Mouse (Mus musculus): Measurements from ENCODE around the gene Dnttip1. TPM values are rescaled to one million over a fixed set of nuclear protein-coding genes. Genes with fewer than 3 reads are reported as not detected.

Gene Dnttip1
- polyA plus RNA-seq, 1 experiment from 2014 or later: 73.3 TPM

DNA sequence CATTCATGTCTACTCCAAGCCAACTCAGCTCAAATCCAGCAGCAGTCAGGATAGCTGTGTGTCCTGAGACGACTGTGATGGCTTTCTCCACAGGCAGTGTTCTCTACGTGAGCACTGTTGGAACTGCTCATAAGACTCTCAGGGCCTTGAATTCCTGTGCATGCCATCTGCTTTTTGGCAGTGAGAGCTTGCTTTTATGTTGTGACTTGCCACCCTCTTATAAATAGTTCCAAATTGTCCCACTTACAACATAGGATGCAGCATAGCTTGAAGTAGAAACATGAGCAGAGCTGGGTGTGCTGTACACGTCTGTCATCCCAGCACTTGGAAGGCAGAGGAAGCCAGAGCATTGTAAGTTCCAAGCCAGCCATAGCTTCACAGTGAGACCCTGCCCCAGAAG, 20.1 kb downstream of the Dnttip1 start:
- ATAC-seq (ENCODE audit: low FRiP score, low TSS enrichment): no peak
- no peak overlapping the region for H3K27ac ChIP-seq (ENCODE audit: low read length)
- H3K4me1 ChIP-seq (ENCODE audit: insufficient read depth, low read length): peaks cover 9% of the 10 kb centered on the region
- no peak overlapping the region for H3K4me3 ChIP-seq (ENCODE audit: low read length)
- H3K9me3 ChIP-seq (ENCODE audit: low read length): no peaks in the 10 kb centered on the region
- 86% methylated on average over 3 of the region's 3 CpGs for WGBS
- H3K36me3 ChIP-seq (ENCODE audit: insufficient read depth, low read length): peaks cover 55% of the 10 kb centered on the region
- no peak overlapping the region for H3K4me2 ChIP-seq (replicated peaks; ENCODE audit: low read depth, low read length)
- no peaks in the 10 kb centered on the region for H3K27me3 ChIP-seq (ENCODE audit: insufficient read depth, low read length)
- no peak overlapping the region for H3K9ac ChIP-seq (replicated peaks; ENCODE audit: low read length)

DNA sequence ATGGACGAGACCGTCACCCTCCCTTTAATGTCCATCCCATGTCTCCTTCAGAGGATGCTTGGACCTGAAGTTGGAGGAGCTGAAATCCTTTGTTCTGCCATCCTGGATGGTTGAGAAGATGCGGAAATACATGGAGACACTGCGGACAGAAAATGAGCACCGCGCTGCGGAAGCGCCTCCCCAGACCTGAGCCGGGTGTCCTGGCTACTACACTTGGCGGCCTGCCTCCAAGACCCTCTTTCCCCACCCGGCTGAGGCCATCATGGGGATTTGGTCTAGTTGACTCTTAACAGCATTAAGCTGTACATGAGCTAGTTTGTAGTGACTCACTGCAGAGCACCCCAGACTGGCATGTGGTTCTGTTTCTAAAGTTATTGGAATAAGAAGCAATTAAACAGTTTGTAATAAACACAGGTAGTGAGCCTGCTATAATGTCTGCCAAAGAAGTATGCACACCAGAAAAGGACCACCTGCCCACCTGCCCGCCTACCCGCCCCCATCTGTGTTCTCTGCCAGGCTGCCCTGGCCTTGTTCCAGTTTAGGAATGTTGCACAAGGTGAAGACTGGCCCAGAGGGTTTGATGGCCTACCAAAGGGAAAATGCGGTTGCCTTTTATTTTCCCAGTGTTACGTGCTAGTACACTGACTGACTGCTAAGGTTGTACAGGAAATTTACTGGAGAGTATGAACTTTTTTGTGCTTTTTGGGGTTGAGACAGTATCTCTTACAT, 22.2 kb downstream of the Dnttip1 start:
- H3K9ac ChIP-seq (replicated peaks; ENCODE audit: low read length): no peak overlapping the region
- no peak overlapping the region for H3K4me3 ChIP-seq (ENCODE audit: low read length)
- no peaks in the 10 kb centered on the region for H3K9me3 ChIP-seq (ENCODE audit: low read length)
- no peak overlapping the region for H3K4me2 ChIP-seq (replicated peaks; ENCODE audit: low read depth, low read length)
- peaks cover 25% of the 10 kb centered on the region for H3K4me1 ChIP-seq (ENCODE audit: insufficient read depth, low read length)
- 92% methylated on average over 15 of the region's 15 CpGs for WGBS
- H3K27ac ChIP-seq (ENCODE audit: low read length): 0 out of 2 replicates have a peak overlapping the region, but pooled peaks have one; percentile 17
- H3K27me3 ChIP-seq (ENCODE audit: insufficient read depth, low read length): no peaks in the 10 kb centered on the region
- no peak for ATAC-seq (ENCODE audit: low FRiP score, low TSS enrichment)
- H3K36me3 ChIP-seq (ENCODE audit: insufficient read depth, low read length): peaks cover 50% of the 10 kb centered on the region

DNA sequence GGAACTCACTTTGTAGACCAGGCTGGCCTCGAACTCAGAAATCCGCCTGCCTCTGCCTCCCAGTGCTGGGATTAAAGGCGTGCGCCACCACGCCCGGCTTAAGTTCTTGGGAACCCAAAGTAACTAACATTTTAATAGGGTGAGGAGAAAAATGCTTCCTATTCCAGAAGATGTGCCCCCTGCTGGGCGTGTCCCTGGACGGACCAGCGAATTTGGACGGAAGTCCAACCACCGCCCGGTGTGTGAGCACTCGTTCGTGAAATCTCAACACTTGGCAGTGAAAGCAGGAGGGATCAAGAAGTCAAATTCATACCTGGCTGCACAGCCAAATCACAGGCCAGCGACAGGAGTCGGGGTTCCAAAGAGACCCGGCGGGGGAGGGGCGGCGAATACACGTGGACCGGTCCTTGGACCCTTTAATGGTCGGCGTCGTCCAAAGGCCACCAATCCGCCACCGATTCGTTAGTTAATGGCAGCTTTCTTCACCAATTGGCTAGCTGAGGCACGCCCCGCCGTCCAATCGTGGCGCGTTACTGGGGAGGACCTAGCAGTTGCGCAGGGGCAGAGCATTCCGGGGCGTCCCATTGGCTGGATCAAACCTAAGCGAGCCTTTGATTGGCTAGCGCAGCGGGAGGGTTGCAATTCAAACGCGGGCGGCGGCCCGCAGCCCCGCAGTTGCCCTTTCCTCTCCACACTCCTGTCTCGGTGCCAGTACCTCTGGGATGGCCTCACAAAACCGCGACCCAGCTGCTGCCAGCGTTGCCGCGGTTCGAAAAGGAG, 23.7 kb downstream of the Dnttip1 start, which contains the start of gene Ube2c:
Gene Ube2c (plus strand): TSS at position 641 of the 780 bp plus-strand sequence.
- Histone ChIP-seq H3K9ac (replicated peaks; ENCODE audit: low read length) (peak within 1 kb of the TSS; percentile 87), H3K27ac (ENCODE audit: low read length) (peak within 1 kb of the TSS; percentile 71), H3K4me2 (replicated peaks; ENCODE audit: low read depth, low read length) (peak within 1 kb of the TSS; percentile 75), H3K27me3 (ENCODE audit: insufficient read depth, low read length) (no peaks in the 10 kb centered on the region), H3K36me3 (ENCODE audit: insufficient read depth, low read length) (peaks cover 46% of the 10 kb centered on the region), H3K4me1 (ENCODE audit: insufficient read depth, low read length) (peaks cover 25% of the 10 kb centered on the region), H3K4me3 (ENCODE audit: low read length) (peak within 1 kb of the TSS; percentile 86), H3K9me3 (ENCODE audit: low read length) (no peaks in the 10 kb centered on the region)
- peak; percentile 99 for ATAC-seq (ENCODE audit: low FRiP score, low TSS enrichment)
- WGBS: under 1% methylated on average over 53 of the region's 53 CpGs

DNA sequence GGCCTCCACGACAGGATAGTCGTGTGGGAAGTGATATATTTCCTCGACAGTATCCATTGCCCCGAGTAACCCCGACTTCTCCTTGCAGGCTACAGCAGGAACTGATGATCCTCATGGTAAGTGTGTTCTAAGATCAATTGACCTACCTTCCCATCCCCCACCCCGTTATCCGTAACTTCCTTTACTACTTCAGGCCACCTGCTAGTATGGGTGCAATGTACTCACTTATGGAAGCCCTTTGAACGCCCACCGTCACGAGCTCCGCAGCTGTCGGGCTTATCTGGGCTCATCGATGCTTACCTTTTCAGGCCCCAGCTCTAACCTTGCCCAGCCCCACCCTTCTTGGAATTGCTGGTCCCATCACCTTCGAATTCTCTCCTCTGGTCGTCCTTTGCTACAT, 24.5 kb downstream of the Dnttip1 start:
- Histone ChIP-seq H3K9me3 (ENCODE audit: low read length) (no peaks in the 10 kb centered on the region), H3K27ac (ENCODE audit: low read length) (peak overlapping the region; percentile 71; the same call in 1 of the 2 replicates), H3K4me2 (replicated peaks; ENCODE audit: low read depth, low read length) (peak overlapping the region; percentile 75), H3K9ac (replicated peaks; ENCODE audit: low read length) (peak overlapping the region; percentile 87), H3K4me3 (ENCODE audit: low read length) (peak overlapping the region; percentile 86), H3K27me3 (ENCODE audit: insufficient read depth, low read length) (no peaks in the 10 kb centered on the region), H3K4me1 (ENCODE audit: insufficient read depth, low read length) (peaks cover 25% of the 10 kb centered on the region), H3K36me3 (ENCODE audit: insufficient read depth, low read length) (peaks cover 39% of the 10 kb centered on the region)
- WGBS: 1% methylated on average over 15 of the region's 15 CpGs
- ATAC-seq (ENCODE audit: low FRiP score, low TSS enrichment): no peak

DNA sequence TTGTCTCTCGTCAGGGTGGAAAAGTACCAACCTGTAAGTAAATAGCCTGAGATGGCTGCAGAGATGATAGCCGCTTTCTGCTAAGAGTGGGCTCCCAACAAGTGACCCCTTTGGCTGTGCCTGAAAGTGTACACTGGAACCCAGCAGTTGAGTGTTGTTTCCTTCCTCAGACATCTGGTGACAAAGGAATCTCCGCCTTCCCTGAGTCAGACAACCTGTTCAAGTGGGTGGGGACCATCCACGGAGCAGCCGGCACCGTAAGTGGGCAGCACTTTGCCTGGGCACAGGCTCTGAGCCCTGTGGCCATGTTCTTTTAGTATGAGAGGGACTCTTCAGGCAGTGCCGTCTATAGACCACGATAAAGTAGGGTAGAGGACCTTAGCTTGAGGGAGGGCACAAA, 25.3 kb downstream of the Dnttip1 start:
- Histone ChIP-seq H3K9me3 (ENCODE audit: low read length) (no peaks in the 10 kb centered on the region), H3K27me3 (ENCODE audit: insufficient read depth, low read length) (no peaks in the 10 kb centered on the region), H3K4me3 (ENCODE audit: low read length) (peak overlapping the region; percentile 86), H3K36me3 (ENCODE audit: insufficient read depth, low read length) (peaks cover 34% of the 10 kb centered on the region), H3K9ac (replicated peaks; ENCODE audit: low read length) (peak overlapping the region; percentile 87), H3K4me2 (replicated peaks; ENCODE audit: low read depth, low read length) (peak overlapping the region; percentile 75), H3K27ac (ENCODE audit: low read length) (no peak overlapping the region), H3K4me1 (ENCODE audit: insufficient read depth, low read length) (peaks cover 25% of the 10 kb centered on the region)
- no peak for ATAC-seq (ENCODE audit: low FRiP score, low TSS enrichment)
- 70% methylated on average over 8 of the region's 8 CpGs for WGBS

DNA sequence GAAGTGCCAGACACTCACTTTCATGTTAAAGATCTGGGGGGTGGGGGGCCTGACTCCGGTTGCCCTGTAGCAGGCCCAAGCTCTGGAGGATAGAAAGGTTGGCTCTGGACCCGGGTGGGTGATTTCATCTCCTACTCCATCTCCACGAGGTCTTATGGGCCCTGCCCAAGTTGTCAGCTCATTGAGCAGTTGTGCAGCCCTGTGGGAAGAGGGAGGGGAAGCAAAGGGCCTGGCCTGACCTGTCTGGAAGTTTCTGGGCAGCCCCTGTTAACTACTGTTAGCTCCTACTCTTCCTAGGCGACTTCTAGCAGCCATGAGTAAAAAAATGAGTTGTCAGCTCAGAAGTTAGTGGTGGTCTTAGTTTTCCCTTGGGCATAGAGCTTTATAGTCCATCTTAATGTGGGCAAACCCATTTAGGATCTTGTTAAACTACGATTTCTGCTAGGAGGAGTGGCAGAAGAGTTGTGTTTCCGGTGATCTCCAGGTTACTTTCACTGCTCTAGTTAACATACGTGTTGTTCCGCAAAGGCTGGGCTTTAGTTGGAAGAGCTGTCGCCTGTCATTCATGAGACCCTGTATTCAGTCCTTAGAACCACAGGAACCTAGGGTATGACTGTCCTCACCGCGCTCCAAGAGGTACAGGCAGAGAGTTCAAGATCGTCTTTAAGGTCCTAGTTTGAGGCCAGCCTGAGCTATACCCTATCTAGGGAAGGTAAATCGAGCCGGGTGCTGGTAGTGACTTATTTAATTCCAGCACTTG, 27.6 kb downstream of the Dnttip1 start:
- H3K4me3 ChIP-seq (ENCODE audit: low read length): no peak overlapping the region
- H3K27me3 ChIP-seq (ENCODE audit: insufficient read depth, low read length): no peaks in the 10 kb centered on the region
- peaks cover 25% of the 10 kb centered on the region for H3K4me1 ChIP-seq (ENCODE audit: insufficient read depth, low read length)
- H3K27ac ChIP-seq (ENCODE audit: low read length): no peak overlapping the region
- H3K36me3 ChIP-seq (ENCODE audit: insufficient read depth, low read length): peaks cover 19% of the 10 kb centered on the region
- H3K9ac ChIP-seq (replicated peaks; ENCODE audit: low read length): no peak overlapping the region
- H3K4me2 ChIP-seq (replicated peaks; ENCODE audit: low read depth, low read length): no peak overlapping the region
- no peaks in the 10 kb centered on the region for H3K9me3 ChIP-seq (ENCODE audit: low read length)
- no peak for ATAC-seq (ENCODE audit: low FRiP score, low TSS enrichment)
- WGBS: 82% methylated on average over 14 of the region's 14 CpGs

DNA sequence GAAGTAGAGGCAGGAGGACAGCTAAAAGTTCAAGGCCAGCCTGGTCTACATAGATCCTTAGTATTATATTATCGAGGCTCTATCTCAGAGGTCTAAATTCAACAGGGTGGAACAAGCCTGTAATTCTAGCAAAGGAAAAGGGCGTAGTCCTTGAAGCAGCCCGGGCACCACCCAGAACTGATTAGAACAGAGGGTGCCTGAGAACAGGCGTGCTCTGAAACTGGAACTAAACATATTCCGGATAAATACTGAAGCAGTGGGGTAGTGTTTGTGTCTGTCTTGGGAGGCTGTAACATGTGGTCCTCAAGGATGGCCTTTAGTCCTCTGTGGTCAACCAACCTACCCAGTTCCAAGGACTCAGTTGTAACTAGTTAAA, 28.2 kb downstream of the Dnttip1 start:
- Histone ChIP-seq H3K9me3 (ENCODE audit: low read length) (no peaks in the 10 kb centered on the region), H3K27ac (ENCODE audit: low read length) (no peak overlapping the region), H3K36me3 (ENCODE audit: insufficient read depth, low read length) (peaks cover 19% of the 10 kb centered on the region), H3K4me2 (replicated peaks; ENCODE audit: low read depth, low read length) (no peak overlapping the region), H3K4me1 (ENCODE audit: insufficient read depth, low read length) (peaks cover 25% of the 10 kb centered on the region), H3K9ac (replicated peaks; ENCODE audit: low read length) (no peak overlapping the region), H3K4me3 (ENCODE audit: low read length) (no peak overlapping the region), H3K27me3 (ENCODE audit: insufficient read depth, low read length) (no peaks in the 10 kb centered on the region)
- ATAC-seq (ENCODE audit: low FRiP score, low TSS enrichment): no peak
- WGBS: 85% methylated on average over 5 of the region's 5 CpGs

DNA sequence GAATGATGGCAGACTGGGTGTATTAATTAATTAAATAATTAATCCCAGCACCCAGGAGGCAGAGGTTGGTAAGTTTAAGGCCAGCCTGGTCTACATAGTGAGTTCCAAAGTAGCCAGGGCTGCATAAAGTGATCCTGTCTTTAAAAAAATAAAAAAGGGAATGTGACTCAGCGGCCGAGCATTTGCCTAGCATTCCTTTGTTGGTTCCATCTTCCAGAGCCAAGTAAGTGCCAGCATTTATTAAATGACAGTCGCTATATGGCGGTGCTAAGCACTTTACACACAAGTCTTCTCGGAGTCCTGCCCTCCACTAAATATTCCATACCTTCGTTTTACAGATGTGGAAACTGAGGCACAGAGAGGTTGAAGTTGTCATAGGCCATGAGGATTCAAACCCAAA, 30.3 kb downstream of the Dnttip1 start:
- H3K4me2 ChIP-seq (replicated peaks; ENCODE audit: low read depth, low read length): no peak overlapping the region
- H3K36me3 ChIP-seq (ENCODE audit: insufficient read depth, low read length): peaks cover 19% of the 10 kb centered on the region
- ATAC-seq (ENCODE audit: low FRiP score, low TSS enrichment): no peak
- no peak overlapping the region for H3K9ac ChIP-seq (replicated peaks; ENCODE audit: low read length)
- WGBS: 81% methylated on average over 6 of the region's 6 CpGs
- no peak overlapping the region for H3K4me3 ChIP-seq (ENCODE audit: low read length)
- H3K4me1 ChIP-seq (ENCODE audit: insufficient read depth, low read length): peaks cover 13% of the 10 kb centered on the region
- H3K27me3 ChIP-seq (ENCODE audit: insufficient read depth, low read length): no peaks in the 10 kb centered on the region
- no peaks in the 10 kb centered on the region for H3K9me3 ChIP-seq (ENCODE audit: low read length)
- H3K27ac ChIP-seq (ENCODE audit: low read length): no peak overlapping the region

DNA sequence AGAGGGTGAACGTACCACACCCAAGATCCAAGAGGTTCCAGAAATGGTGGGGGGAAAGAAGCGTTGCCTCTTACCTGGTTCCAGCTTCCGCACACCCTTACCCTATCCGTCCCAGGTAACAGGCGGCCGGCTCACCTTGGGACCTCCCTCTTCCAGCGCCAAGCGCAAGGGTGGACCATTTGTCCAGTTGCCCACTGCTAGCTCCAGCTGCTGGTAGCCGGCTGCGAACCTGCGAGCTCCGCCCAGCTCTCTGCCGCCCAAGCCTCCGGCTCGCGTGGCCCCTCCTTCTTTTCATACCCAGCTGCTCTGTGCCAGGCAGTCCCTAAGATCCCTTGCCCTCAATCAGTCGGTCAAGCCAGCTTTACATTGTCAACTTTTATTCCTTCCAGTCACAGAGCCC, 31.0 kb downstream of the Dnttip1 start:
- H3K4me3 ChIP-seq (ENCODE audit: low read length): no peak overlapping the region
- no peaks in the 10 kb centered on the region for H3K27me3 ChIP-seq (ENCODE audit: insufficient read depth, low read length)
- H3K36me3 ChIP-seq (ENCODE audit: insufficient read depth, low read length): peaks cover 12% of the 10 kb centered on the region
- no peak for ATAC-seq (ENCODE audit: low FRiP score, low TSS enrichment)
- H3K4me1 ChIP-seq (ENCODE audit: insufficient read depth, low read length): peaks cover 6% of the 10 kb centered on the region
- H3K4me2 ChIP-seq (replicated peaks; ENCODE audit: low read depth, low read length): no peak overlapping the region
- no peak overlapping the region for H3K27ac ChIP-seq (ENCODE audit: low read length)
- no peak overlapping the region for H3K9ac ChIP-seq (replicated peaks; ENCODE audit: low read length)
- 64% methylated on average over 17 of the region's 17 CpGs for WGBS
- no peaks in the 10 kb centered on the region for H3K9me3 ChIP-seq (ENCODE audit: low read length)
